Mouse (Mus musculus) CH12.LX (cell line): Measurements from ENCODE around the gene Rpgr. TPM values are rescaled to one million over a fixed set of nuclear protein-coding genes. Genes with fewer than 3 reads are reported as not detected.

Source experiments
- DNase-seq: peaks from one replicate; pipeline ENCODE4 v3.0.0-alpha.2; 2013; ENCODE audit errors: extremely low read depth
- H3K27ac ChIP-seq: 2 replicates; pipeline ENCODE4 v1.5.1; 2012; ENCODE audit warnings: low read depth, mild to moderate bottlenecking, control low read depth, moderate library complexity; ENCODE audit not compliant: insufficient read depth
- H3K27me3 ChIP-seq: replicated peaks from 2 replicates; pipeline ENCODE3; 2012; ENCODE audit warnings: inconsistent platforms
- H3K36me3 ChIP-seq, 2 experiments: replicated peaks in 1 of 2; 2 replicates each; pipeline versions ENCODE3 to v1.6.1; 2012; ENCODE audit warnings: inconsistent platforms in 1 of 2, low read length in 1 of 2, mild to moderate bottlenecking in 1 of 2, mixed read lengths in 1 of 2, moderate library complexity in 1 of 2; ENCODE audit not compliant: control insufficient read depth in 1 of 2, insufficient read depth in 1 of 2
- H3K4me1 ChIP-seq, 2 experiments: 2 replicates each; pipeline ENCODE4 v1.6.1; 2012; ENCODE audit warnings: inconsistent platforms in 1 of 2, moderate library complexity in 1 of 2; ENCODE audit not compliant: insufficient read depth in 2 of 2, control insufficient read depth in 1 of 2
- H3K4me2 ChIP-seq: 2 replicates; pipeline ENCODE4 v1.6.1; 2012; ENCODE audit warnings: low read depth, mild to moderate bottlenecking, control low read depth; ENCODE audit not compliant: poor library complexity, insufficient read depth, severe bottlenecking
- H3K4me3 ChIP-seq, 3 experiments: fragments of 150-350 bp in 1 of 3; sonication (generic) in 1 of 3; replicated peaks in 1 of 3; 2 replicates each; pipeline versions ENCODE3 to v1.5.1; 2011 to 2012; ENCODE audit warnings: low read depth in 2 of 3, low read length in 2 of 3, mild to moderate bottlenecking in 2 of 3, moderate library complexity in 2 of 3, control low read depth in 1 of 3, improper control_type of control experiment in 1 of 3, inconsistent platforms in 1 of 3, mixed read lengths in 1 of 3; ENCODE audit not compliant: poor library complexity in 1 of 3
- H3K79me2 ChIP-seq: replicated peaks from 2 replicates; pipeline ENCODE4 v1.6.1; 2012; ENCODE audit warnings: mild to moderate bottlenecking, moderate library complexity; ENCODE audit not compliant: control insufficient read depth, poor library complexity, insufficient read depth, severe bottlenecking; ENCODE audit errors: extremely low read depth
- H3K9ac ChIP-seq: 2 replicates; pipeline ENCODE4 v1.6.1; 2012; ENCODE audit warnings: low read depth, mild to moderate bottlenecking, control low read depth, moderate library complexity; ENCODE audit not compliant: insufficient read depth
- H3K9me3 ChIP-seq: replicated peaks from 2 replicates; pipeline ENCODE3; 2012; ENCODE audit warnings: low read length, inconsistent platforms, mixed read lengths
- CHD1 ChIP-seq: IDR thresholded peaks from 2 replicates; pipeline ENCODE4 v1.6.1; 2012; ENCODE audit warnings: low read depth, low read length, improper control_type of control experiment, inconsistent platforms
- CHD2 ChIP-seq: IDR thresholded peaks from 2 replicates; pipeline ENCODE4 v1.6.1; 2011; ENCODE audit warnings: low read length, improper control_type of control experiment
- ELF1 ChIP-seq: IDR thresholded peaks from 2 replicates; pipeline ENCODE4 v1.6.1; 2014; ENCODE audit warnings: low read depth, mild to moderate bottlenecking, inconsistent platforms, low read length, improper control_type of control experiment
- EP300 ChIP-seq: IDR thresholded peaks from 2 replicates; pipeline ENCODE4 v1.6.1; 2011; ENCODE audit warnings: low read length, improper control_type of control experiment
- GABPA ChIP-seq: IDR thresholded peaks from 2 replicates; pipeline ENCODE4 v1.6.1; 2012; ENCODE audit warnings: low read depth, low read length, improper control_type of control experiment, inconsistent platforms; ENCODE audit not compliant: insufficient replicate concordance
- HCFC1 ChIP-seq: IDR thresholded peaks from 2 replicates; pipeline ENCODE4 v1.6.1; 2012; ENCODE audit warnings: low read depth, mild to moderate bottlenecking, inconsistent platforms, low read length, improper control_type of control experiment
- JUN ChIP-seq: IDR thresholded peaks from 2 replicates; pipeline ENCODE4 v1.6.1; 2011; ENCODE audit warnings: low read depth, mild to moderate bottlenecking, low read length, improper control_type of control experiment, moderate library complexity; ENCODE audit not compliant: insufficient read depth
- MAX ChIP-seq: IDR thresholded peaks from 2 replicates; pipeline ENCODE4 v1.6.1; 2011; ENCODE audit warnings: low read length, improper control_type of control experiment
- POLR2A ChIP-seq: IDR thresholded peaks from 2 replicates; pipeline ENCODE4 v1.6.1; 2011; ENCODE audit warnings: low read depth, mild to moderate bottlenecking, improper control_type of control experiment, low read length
- POLR2AphosphoS2 ChIP-seq: IDR thresholded peaks from 2 replicates; pipeline ENCODE4 v1.6.1; 2011; ENCODE audit warnings: low read depth, low read length, improper control_type of control experiment
- RAD21 ChIP-seq: IDR thresholded peaks from 2 replicates; pipeline ENCODE4 v1.6.1; 2011; ENCODE audit warnings: low read depth, mild to moderate bottlenecking, low read length, improper control_type of control experiment, moderate library complexity
- TCF12 ChIP-seq: IDR thresholded peaks from 2 replicates; pipeline ENCODE4 v1.6.1; 2014; ENCODE audit warnings: low read depth, mild to moderate bottlenecking, inconsistent platforms, low read length, improper control_type of control experiment
- ZKSCAN1 ChIP-seq: IDR thresholded peaks from 2 replicates; pipeline ENCODE4 v1.6.1; 2012; ENCODE audit warnings: low read depth, inconsistent platforms, low read length, improper control_type of control experiment, borderline replicate concordance
- ZMIZ1 ChIP-seq: IDR thresholded peaks from 2 replicates; pipeline ENCODE4 v1.6.1; 2012; ENCODE audit warnings: low read depth, mild to moderate bottlenecking, inconsistent platforms, low read length, improper control_type of control experiment
- ZNF384 ChIP-seq: IDR thresholded peaks from 2 replicates; pipeline ENCODE4 v1.6.1; 2012; ENCODE audit warnings: low read depth, low read length, improper control_type of control experiment, inconsistent platforms
- dilution Hi-C: fragments of 300-500 bp; cut with MboI; formaldehyde crosslinking; loops from 2 replicates; pipeline ENCODE4 v1.14.3; 2020; ENCODE audit warnings: low sequenced_read_pairs; ENCODE audit not compliant: extremely low pct_unique_long_range_greater_than_20kb, extremely low pct_ligation_motif_present
- in situ Hi-C: fragments of 300-500 bp; cut with MboI; formaldehyde crosslinking; loops from 3 replicates; pipeline ENCODE4 v1.14.3; 2019; ENCODE audit warnings: low sequenced_read_pairs, low pct_ligation_motif_present, low pct_unique_long_range_greater_than_20kb, mixed read lengths
- polyA plus RNA-seq: library from polyadenylated mRNA; unstranded; fragments of >175 nt; gene quantifications from 2 replicates; pipeline ENCODE4 v1.2.1, GENCODE M21; 2012; ENCODE audit warnings: low read depth; ENCODE audit not compliant: insufficient read length
- total RNA-seq, 2 experiments: library from RNA; depleted of rRNA; stranded (reverse); fragments of 300-350 nt in 1 of 2; fragments of >200 nt in 1 of 2; gene quantifications; 2 replicates each; pipeline ENCODE4 v1.2.3; 2012 to 2014

The Rpgr gene
- total and polyA plus RNA-seq, 3 experiments, result 4.8 to 8.2 (median 5.9) TPM

DNA sequence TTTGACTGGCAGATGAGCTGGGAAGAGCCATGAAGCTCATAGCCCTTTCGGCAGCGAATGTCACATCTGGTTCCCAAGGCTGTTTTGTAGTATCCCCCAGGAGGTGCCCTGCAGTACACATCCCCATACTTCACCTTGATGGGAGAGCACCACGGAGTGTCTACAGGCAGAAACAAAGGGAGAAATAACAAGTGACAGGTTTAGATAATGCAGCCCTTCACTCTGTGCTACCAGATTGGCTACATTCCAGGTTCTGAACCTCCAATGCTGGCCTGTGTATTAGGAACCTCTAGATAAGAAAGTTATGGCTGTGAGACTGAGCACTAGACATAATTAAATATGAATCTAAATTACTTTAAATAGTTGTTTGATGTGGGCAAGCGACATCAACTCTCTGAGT, 147.3 kb downstream of the Rpgr start:
- no peaks in the 10 kb centered on the region for H3K36me3 ChIP-seq
- TF ChIP-seq RAD21 (no peak), GABPA (no peak), ZNF384 (no peak), CHD1 (no peak), CHD2 (no peak), TCF12 (no peak), ZKSCAN1 (no peak)
- in situ Hi-C loops, result no loop called here
- H3K4me1 ChIP-seq, result no peaks in the 10 kb centered on the region
- DNase-seq, result no peak
- H3K79me2 ChIP-seq, result no peaks in the 10 kb centered on the region
- no peak overlapping the region for H3K4me3 ChIP-seq
- H3K27me3 ChIP-seq, result no peaks in the 10 kb centered on the region
- no peaks in the 10 kb centered on the region for H3K9me3 ChIP-seq
- H3K9ac ChIP-seq, result no peak overlapping the region
- dilution Hi-C loops, result no loop called here
- H3K27ac ChIP-seq, result no peak overlapping the region
- no peak overlapping the region for H3K4me2 ChIP-seq

DNA sequence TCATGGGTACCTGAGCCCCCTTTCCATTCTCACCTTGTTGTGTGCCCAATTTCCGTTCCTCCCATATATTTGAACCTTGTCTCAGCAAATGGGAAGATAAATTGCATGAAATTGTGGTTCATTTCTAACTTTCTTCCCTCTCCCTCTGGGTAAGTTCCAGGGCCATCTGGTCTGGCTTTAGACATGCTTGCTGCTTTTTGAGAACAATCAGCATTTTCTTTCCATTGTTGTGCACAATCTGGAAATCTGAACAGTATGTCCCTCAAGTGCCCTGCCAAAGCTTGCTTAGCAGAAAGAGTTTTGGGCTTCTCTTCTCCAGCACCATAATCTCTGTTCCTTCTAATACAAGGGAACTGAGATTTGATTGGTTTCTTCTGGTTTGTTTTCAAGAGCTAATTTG, 152.9 kb downstream of the Rpgr start:
- TF ChIP-seq POLR2A, result no peak
- TF ChIP-seq EP300, result no peak
- no peak for TF ChIP-seq ZNF384
- TF ChIP-seq ZMIZ1, result no peak
- TF ChIP-seq JUN, result no peak
- no peak for TF ChIP-seq HCFC1
- TF ChIP-seq ELF1, result no peak
- no peak for TF ChIP-seq RAD21
- no peak overlapping the region for H3K4me2 ChIP-seq
- no peak overlapping the region for H3K4me3 ChIP-seq
- no peaks in the 10 kb centered on the region for H3K9me3 ChIP-seq
- DNase-seq, result peak; percentile 7
- H3K9ac ChIP-seq, result no peak overlapping the region
- no peaks in the 10 kb centered on the region for H3K36me3 ChIP-seq
- peaks cover 0 to 10% of the 10 kb centered on the region in 2 experiments; a peak in 2 of 4 replicates for H3K4me1 ChIP-seq
- in situ Hi-C loops (no loop called here), dilution Hi-C loops (no loop called here)
- no peaks in the 10 kb centered on the region for H3K27me3 ChIP-seq
- H3K27ac ChIP-seq, result no peak overlapping the region
- no peaks in the 10 kb centered on the region for H3K79me2 ChIP-seq

DNA sequence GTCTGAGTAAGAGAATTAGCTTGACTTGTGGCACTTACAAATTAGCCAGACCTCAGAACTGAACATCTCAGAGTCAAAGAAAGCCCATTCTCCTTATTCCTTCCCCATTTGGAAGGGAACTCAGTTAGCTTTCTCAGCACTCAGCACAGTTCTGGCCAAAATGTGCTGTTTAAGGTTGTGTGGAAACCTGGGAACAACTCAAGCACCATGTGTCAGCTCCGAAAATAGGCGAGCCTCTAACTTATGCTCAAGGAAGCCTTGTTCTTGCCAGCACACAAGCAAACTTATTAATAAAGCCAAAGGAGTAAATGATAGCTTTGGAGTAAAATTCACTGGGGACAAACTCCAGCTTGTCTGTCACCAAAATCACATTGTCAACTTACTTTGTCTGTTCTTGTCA, 153.4 kb downstream of the Rpgr start:
- Histone ChIP-seq H3K27ac (no peak overlapping the region), H3K9ac (no peak overlapping the region), H3K9me3 (no peaks in the 10 kb centered on the region), H3K79me2 (no peaks in the 10 kb centered on the region), H3K4me3 (no peak overlapping the region), H3K27me3 (no peaks in the 10 kb centered on the region), H3K4me2 (no peak overlapping the region), H3K4me1 (peaks cover 0 to 10% of the 10 kb centered on the region in 2 experiments; a peak in 2 of 4 replicates)
- dilution Hi-C loops (no loop called here), in situ Hi-C loops (no loop called here)
- TF ChIP-seq CHD2, result no peak
- no peak for TF ChIP-seq ZNF384
- TF ChIP-seq MAX, result no peak
- TF ChIP-seq POLR2AphosphoS2, result no peak
- TF ChIP-seq, all 38 proteins: peak for 0
- DNase-seq, result no peak
- H3K36me3 ChIP-seq, result no peaks in the 10 kb centered on the region
